In the genomic region with DNA sequence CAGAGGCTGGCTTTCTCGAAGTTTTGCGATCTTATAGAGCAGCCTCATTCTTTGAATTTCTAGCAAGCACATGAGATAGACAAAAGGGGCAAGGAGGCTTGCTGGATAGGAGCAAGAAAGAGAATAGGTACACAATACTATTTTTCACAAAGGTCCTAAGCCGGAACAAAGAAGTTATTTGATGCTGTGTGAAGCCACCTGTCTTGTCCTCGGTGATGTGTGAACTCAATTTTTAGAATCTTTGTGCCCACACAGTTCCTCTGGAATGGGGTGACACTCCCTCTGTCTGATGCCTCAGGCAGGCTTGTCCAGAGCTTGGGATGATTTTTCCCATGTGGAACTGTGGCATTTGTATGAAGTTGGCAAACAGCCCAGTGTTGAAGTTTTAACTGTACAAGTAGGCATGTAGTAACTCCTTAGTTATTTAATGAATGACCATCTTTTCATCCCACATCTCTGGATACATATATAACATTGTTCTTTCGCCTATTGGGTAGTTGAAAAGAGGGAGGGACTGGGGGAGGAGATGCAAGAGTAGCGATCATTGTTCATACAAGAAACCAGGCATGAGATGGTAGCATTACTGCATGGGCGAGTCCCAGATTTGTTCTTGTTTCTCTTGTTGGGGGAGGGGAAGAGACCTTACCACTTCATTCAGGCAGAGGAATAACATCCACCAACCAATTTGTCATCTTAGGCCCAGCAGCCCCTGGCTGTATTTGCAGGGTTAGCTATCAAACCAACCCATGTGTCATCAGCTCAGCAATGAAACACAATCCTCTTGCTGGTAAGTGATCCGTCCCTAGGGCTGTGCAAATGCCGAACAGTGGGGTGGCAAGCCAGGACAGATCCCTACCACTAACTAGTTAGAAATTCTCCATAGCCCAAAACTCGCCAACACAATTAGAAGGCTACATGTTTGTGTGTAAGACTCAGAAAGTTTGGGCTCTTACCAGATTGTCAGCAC, we compare ENCODE assay signal across 8 mouse cellular contexts.
DNase-seq lines count a peak whose midpoint lies in the region; ATAC-seq and TF ChIP-seq lines count a peak whose summit lies in the region.

No protein-coding gene starts in this region.

- TF ChIP-seq CTCF in hindbrain, postnatal 0 days (IDR thresholded peaks at IDR 0.05; ENCODE audit: low read depth), result no peak

- WGBS in lung, embryonic 16.5 days, result 35% methylated on average over 10 of the region's 10 CpGs
- WGBS in hindbrain, postnatal 0 days, result 47% methylated on average over 10 of the region's 10 CpGs
- 32% methylated on average over 10 of the region's 10 CpGs for WGBS in neural tube, embryonic 14.5 days

- peak overlapping the region; percentile 64; the same call in 1 of the 2 replicates for H3K9ac ChIP-seq in lung, embryonic 16.5 days (ENCODE audit: low read length)
- H3K9ac ChIP-seq in hindbrain, postnatal 0 days (replicated peaks; ENCODE audit: low read length), result no peak overlapping the region
- H3K9ac ChIP-seq in neural tube, embryonic 14.5 days (replicated peaks; ENCODE audit: low read depth, low read length), result no peak overlapping the region

- H3K4me2 ChIP-seq in lung, embryonic 16.5 days (ENCODE audit: low read depth, low read length), result peak overlapping the region; percentile 67
- H3K4me2 ChIP-seq in hindbrain, postnatal 0 days (ENCODE audit: low read depth, low read length), result peak overlapping the region; percentile 68
- peak overlapping the region; percentile 67 for H3K4me2 ChIP-seq in neural tube, embryonic 14.5 days (ENCODE audit: low read depth, low read length)

- no peak overlapping the region for H3K27ac ChIP-seq in lung, embryonic 16.5 days (ENCODE audit: low read length)
- H3K27ac ChIP-seq in hindbrain, postnatal 0 days, result no peak overlapping the region
- H3K27ac ChIP-seq in neural tube, embryonic 14.5 days (ENCODE audit: low read depth, low read length), result no peak overlapping the region

- no peak for ATAC-seq in lung, embryonic 16.5 days (ENCODE audit: low read depth)
- ATAC-seq in hindbrain, postnatal 0 days, result no peak
- 0 out of 2 replicates have a peak, but pooled peaks have one; percentile 13 for ATAC-seq in neural tube, embryonic 14.5 days (ENCODE audit: low read depth)

- no peaks in the 10 kb centered on the region for H3K36me3 ChIP-seq in lung, embryonic 16.5 days (ENCODE audit: control insufficient read depth, insufficient read depth, low read length)
- no peaks in the 10 kb centered on the region for H3K36me3 ChIP-seq in hindbrain, postnatal 0 days (ENCODE audit: insufficient read depth, low read length)
- H3K36me3 ChIP-seq in neural tube, embryonic 14.5 days (ENCODE audit: control insufficient read depth, insufficient read depth, low read length), result no peaks in the 10 kb centered on the region

- H3K4me3 ChIP-seq in lung, embryonic 16.5 days (ENCODE audit: low read length), result peak overlapping the region; percentile 60
- peak overlapping the region; percentile 48 for H3K4me3 ChIP-seq in hindbrain, postnatal 0 days (ENCODE audit: low read length)
- peak overlapping the region; percentile 43 for H3K4me3 ChIP-seq in neural tube, embryonic 14.5 days (ENCODE audit: low read depth, low read length)

- no peaks in the 10 kb centered on the region for H3K9me3 ChIP-seq in lung, embryonic 16.5 days (ENCODE audit: control insufficient read depth, low read length)
- no peaks in the 10 kb centered on the region for H3K9me3 ChIP-seq in hindbrain, postnatal 0 days (ENCODE audit: low read length)
- no peaks in the 10 kb centered on the region for H3K9me3 ChIP-seq in neural tube, embryonic 14.5 days (ENCODE audit: control insufficient read depth, low read length)

- no peaks in the 10 kb centered on the region; the same call in none of the 2 replicates for H3K4me1 ChIP-seq in lung, embryonic 16.5 days (replicated peaks; ENCODE audit: control insufficient read depth, insufficient read depth, low read length)
- H3K4me1 ChIP-seq in hindbrain, postnatal 0 days (ENCODE audit: insufficient read depth, low read length), result no peaks in the 10 kb centered on the region
- no peaks in the 10 kb centered on the region for H3K4me1 ChIP-seq in neural tube, embryonic 14.5 days (ENCODE audit: control insufficient read depth, insufficient read depth, low read length)

- peaks cover 4% of the 10 kb centered on the region; the same call in 1 of the 2 replicates for H3K27me3 ChIP-seq in lung, embryonic 16.5 days (ENCODE audit: control insufficient read depth, insufficient read depth, low read depth, low read length)
- no peaks in the 10 kb centered on the region; the same call in 1 of the 2 replicates for H3K27me3 ChIP-seq in hindbrain, postnatal 0 days (ENCODE audit: insufficient read depth, low read length)
- H3K27me3 ChIP-seq in neural tube, embryonic 14.5 days (ENCODE audit: control insufficient read depth, insufficient read depth, low read length), result no peaks in the 10 kb centered on the region; the same call in 1 of the 2 replicates

- no peak for DNase-seq in lung, postnatal 25 days (ENCODE audit: low spot score)
- peak; percentile 49 for DNase-seq in fibroblast of lung, adult 2 months (ENCODE audit: low read depth)
- no peak for DNase-seq in hindbrain, postnatal 0 days (ENCODE audit: low spot score)
- DNase-seq in c-Kit-positive CD71-positive TER-119-positive erythroid progenitor cells, embryonic 14.5 days (ENCODE audit: low spot score), result no peak
- no peak for DNase-seq in cerebellum, postnatal 4 days (ENCODE audit: low spot score in 2 of 2)
- DNase-seq in right cerebral cortex, postnatal 4 days, result no peak
